Mouse (Mus musculus) gastrocnemius, adult 2 months (tissue): ENCODE results near the gene Synpo2l. TPM values are rescaled to one million over a fixed set of nuclear protein-coding genes. Genes with fewer than 3 reads are reported as not detected.

Experiments used
- DNase-seq: peaks from one replicate; pipeline ENCODE4 v3.0.0; 2022
- H3K27ac ChIP-seq: fragments of 200-600 bp; 2 replicates; pipeline ENCODE4 v1.8.1; 2022; ENCODE audit warnings: mild to moderate bottlenecking
- H3K4me3 ChIP-seq: fragments of 200-600 bp; 2 replicates; pipeline ENCODE4 v1.8.1; 2022; ENCODE audit warnings: mild to moderate bottlenecking, moderate library complexity
- CTCF ChIP-seq: fragments of 200-600 bp; IDR thresholded peaks from 2 replicates; pipeline ENCODE4 v1.8.1; 2022; ENCODE audit warnings: antibody characterized with exemption, mild to moderate bottlenecking, moderate library complexity
- intact Hi-C: fragments of 180-260 bp; cut with DNase I; formaldehyde crosslinking; loops from one replicate; pipeline ENCODE4 v1.15.1; 2025
- microRNA-seq: library from miRNA; unstranded; fragments of <30 nt; microRNA quantifications from one replicate; pipeline ENCODE4 v1.2.0, GENCODE M21; 2021
- total RNA-seq, 2 experiments: library from RNA; stranded (reverse); gene quantifications; 2 replicates each; pipeline ENCODE4 v1.2.3; 2021

The Synpo2l gene
- total RNA-seq, 2 experiments from 2014 or later = 142 to 187 TPM

DNA sequence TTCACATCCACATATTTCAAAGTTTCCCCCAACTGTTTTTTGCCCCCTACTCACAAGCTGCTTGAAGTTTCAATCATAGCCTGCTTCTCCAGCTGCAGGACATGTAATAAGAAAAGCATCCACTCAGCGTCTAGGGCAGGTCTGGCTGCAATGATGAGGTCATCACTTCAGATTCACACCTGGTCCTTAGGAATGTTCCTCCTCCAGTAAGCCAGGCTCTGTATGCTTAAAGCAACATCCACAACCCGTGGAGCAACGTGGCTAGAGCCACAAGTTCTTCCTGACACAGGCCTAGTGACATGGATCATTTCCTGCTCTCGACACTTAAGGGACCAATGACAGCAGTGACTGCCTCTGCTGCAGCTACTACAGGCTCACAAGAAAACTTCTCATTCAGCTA is 36.9 kb downstream of the Synpo2l start:
- no peak overlapping the region for H3K27ac ChIP-seq
- intact Hi-C loops = no loop called here

DNA sequence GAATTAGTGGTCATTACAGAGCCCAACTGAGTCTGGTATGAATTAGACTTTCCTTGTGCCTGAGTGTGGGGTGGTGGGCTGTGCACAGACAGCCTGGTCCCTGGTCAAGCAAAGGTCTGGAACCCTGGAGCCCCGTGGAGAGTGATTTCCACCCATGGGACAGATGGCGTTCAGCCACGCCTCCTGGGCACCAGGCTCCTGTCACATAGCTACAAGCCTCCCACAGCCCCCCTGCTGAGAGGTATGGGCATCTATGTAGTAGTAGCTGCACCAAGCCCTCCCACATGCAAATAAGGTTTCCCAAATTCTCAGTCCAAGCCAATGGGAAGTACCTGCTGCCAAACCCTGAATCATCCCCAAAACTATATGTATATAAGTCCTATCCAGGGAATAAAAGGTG is 41.2 kb downstream of the Synpo2l start:
- intact Hi-C loops = no loop called here
- Histone ChIP-seq H3K27ac (no peak overlapping the region), H3K4me3 (no peak overlapping the region)
- no peak for DNase-seq
- no peak for TF ChIP-seq CTCF

More for the DNA sequence above, 36.9 kb downstream of the Synpo2l start:
- no peak for TF ChIP-seq CTCF
- DNase-seq = no peak
- H3K4me3 ChIP-seq = no peak overlapping the region

DNA sequence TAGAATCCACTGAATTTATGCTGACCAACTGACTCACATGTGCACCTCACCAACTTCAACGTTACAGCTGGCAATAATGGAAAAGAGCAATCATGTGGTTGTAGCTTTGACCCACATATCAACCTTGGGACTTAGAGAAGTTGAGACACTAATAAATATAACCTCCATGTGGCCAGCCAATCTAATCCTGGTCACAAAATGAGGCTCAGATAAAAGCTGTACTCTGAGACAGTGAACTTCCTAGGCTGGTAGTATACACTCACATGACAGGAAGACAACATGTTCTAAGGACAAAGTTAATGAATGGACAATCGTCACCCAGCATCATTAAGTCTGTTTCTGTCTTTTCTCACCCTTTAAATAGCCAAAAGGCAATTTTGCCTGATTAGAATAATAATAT is 41.7 kb downstream of the Synpo2l start:
- intact Hi-C loops = no loop called here
- H3K27ac ChIP-seq = no peak overlapping the region; the same call in 1 of the 2 replicates
- TF ChIP-seq CTCF = no peak
- no peak for DNase-seq
- H3K4me3 ChIP-seq = no peak overlapping the region

DNA sequence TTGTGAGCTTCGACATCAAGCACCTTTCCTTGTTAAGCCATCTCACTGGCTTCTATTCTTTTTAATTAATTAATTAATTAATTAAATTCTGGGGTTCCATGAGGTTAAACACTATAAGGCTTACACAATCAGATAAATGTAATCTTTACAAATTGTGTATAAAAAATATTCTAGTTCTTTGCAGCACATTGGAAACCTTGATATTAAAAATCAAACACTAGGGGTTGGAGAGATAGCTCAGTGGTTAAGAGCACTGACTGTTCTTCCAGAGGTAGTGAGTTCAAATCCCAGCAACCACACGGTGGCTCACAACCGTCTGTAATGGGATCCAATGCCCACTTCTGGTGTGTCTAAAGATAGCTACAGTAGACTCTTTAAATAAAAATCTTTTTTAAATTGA is 45.2 kb downstream of the Synpo2l start:
- intact Hi-C loops = no loop called here

DNA sequence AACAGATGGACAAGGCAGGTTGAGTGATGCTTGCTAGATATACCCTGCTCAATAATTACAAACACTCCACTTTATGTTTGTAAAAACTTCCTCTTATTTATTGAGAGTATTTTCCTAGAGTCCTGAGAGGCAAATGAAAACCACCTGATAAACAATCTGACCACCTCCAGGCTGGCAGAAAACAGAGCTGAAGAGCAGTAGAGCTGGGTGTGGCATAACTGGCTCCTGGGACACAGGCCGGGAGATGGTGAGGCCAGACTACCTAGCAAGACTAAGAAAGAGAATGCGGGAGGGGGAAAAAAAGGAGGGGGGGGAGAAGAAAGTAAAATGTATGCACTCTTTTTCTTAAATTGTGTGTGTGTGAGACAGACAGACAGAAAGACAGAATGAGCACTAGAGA is 45.7 kb downstream of the Synpo2l start:
- intact Hi-C loops = no loop called here
- Histone ChIP-seq H3K4me3 (no peak overlapping the region), H3K27ac (no peak overlapping the region)
- DNase-seq = no peak
- TF ChIP-seq CTCF = no peak

More for the DNA sequence above, 45.2 kb downstream of the Synpo2l start:
- Histone ChIP-seq H3K4me3 (no peak overlapping the region), H3K27ac (no peak overlapping the region)
- no peak for DNase-seq
- no peak for TF ChIP-seq CTCF

DNA sequence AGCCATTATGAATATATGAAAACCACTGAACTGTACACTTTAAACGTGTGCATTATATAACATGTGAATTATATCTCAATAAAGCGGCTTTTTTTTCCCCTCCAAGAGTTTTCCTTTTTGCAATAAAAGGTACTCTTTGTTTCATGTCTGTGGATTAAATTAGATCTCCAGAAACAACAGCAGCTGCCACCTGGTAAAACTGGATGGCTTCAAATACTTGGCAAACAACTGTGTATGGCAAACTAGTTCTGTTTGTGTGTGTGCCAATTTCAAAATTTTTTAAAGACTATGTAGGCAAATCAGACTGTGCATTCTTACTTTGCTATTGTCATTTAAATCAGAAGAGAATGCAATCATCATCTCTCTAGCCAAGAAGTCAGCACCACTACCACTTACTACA is 46.3 kb downstream of the Synpo2l start:
- H3K27ac ChIP-seq = no peak overlapping the region
- DNase-seq = no peak
- intact Hi-C loops = no loop called here
- TF ChIP-seq CTCF = no peak
- H3K4me3 ChIP-seq = no peak overlapping the region

DNA sequence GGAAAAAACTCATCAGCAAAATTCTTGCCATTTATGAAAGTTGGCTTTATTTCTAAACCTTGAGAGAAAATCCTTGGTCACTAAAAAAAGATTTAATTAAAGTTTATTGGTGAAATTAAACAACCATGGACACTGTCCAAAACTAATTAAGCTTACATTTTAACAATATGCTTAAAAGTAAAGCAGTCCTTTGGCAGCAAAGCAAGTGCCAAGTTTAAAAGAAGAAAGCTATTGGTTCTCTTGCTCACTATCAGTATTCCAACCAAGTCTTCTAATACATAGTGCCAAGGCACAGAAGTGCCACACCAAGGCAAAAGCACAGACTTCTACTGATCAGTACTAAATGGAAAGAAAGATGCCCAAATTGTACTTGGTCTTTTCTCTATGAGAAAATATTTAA is 49.0 kb downstream of the Synpo2l start:
- intact Hi-C loops = no loop called here
- no peak for DNase-seq
- no peak overlapping the region; the same call in 1 of the 2 replicates for H3K27ac ChIP-seq
- no peak for TF ChIP-seq CTCF
- no peak overlapping the region for H3K4me3 ChIP-seq

DNA sequence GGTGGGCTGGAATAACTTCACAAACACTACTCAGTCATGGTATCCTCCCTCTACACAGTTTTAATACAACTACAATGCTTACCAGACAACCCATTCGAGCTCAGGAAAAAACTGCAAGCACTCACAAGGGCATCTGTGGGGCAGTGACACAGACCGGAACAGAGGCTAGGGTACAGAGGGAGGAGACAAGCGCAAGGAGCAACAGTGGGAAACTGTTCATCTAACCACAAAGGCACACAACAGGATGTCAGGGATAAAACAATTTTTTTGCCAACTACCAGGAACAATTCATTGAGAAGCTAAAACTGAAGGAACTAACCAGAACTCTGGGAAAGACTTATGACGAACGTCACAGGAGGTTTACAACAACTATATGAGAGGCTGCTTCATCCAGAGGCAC is 49.9 kb downstream of the Synpo2l start:
- peak overlapping the region; percentile 56 for H3K27ac ChIP-seq
- intact Hi-C loops = no loop called here
- H3K4me3 ChIP-seq = 0 out of 2 replicates have a peak overlapping the region, but pooled peaks have one; percentile 13
- DNase-seq = no peak
- TF ChIP-seq CTCF = no peak

DNA sequence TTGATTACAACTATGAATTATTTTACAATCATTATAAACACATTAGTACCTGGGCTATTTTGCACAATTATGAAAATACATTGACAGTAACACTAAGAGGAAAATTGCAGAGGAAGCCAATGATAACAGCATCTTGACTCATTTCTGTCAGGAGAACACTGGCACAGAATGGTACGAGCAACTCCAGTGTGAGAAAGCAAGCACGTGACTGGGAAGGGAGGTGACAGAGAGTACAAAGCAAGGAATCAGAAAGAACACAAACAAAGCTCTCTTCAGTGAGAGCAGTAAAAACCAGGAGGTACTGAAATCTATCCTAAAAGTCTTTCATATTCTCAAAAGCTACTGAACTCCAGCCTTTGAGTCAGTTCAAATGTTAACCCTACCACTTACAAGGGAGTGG is 51.7 kb downstream of the Synpo2l start:
- DNase-seq = no peak
- no peak for TF ChIP-seq CTCF
- no peak overlapping the region for H3K4me3 ChIP-seq
- intact Hi-C loops = no loop called here
- H3K27ac ChIP-seq = peak overlapping the region; percentile 43; the same call in 1 of the 2 replicates

DNA sequence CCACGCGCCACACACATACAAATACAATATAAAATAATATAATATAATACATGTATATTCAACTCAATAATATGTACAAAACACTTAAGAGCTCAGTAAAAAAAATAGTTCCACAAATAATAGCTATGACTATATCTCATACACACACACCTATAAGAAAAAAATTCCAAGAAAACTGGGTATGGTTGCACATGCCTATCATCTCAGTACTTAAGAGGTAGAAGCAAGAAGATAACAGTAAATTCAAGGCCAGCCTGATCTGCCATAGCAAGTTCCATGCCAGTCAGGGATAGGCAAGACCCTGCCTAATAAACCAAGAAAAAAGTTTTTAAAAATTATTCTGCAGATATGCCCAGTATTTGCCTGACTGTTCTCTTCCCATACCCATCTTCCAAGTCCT is 53.1 kb downstream of the Synpo2l start:
- Histone ChIP-seq H3K27ac (no peak overlapping the region), H3K4me3 (no peak overlapping the region)
- no peak for TF ChIP-seq CTCF
- intact Hi-C loops = no loop called here
- no peak for DNase-seq

DNA sequence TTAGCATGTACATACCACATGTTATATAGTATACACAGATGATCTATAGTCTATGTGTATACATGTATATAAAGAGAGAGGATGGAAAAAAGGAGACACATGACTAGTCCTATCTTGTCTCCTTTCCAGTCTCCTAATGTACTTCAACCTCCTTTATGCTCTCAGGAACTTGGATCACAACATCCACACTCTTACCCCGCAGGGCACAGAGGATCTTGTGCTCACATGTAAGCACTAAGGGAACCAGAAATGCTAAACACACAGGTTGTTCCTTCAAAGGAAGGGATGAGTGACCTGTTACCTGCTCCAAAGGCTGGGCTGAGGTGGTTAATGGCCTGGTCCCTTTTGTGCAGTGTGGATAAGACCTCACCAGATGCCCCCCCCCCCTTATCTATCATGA is 55.3 kb downstream of the Synpo2l start:
- intact Hi-C loops = no loop called here
- no peak overlapping the region for H3K4me3 ChIP-seq
- H3K27ac ChIP-seq = no peak overlapping the region
- no peak for DNase-seq
- TF ChIP-seq CTCF = no peak

DNA sequence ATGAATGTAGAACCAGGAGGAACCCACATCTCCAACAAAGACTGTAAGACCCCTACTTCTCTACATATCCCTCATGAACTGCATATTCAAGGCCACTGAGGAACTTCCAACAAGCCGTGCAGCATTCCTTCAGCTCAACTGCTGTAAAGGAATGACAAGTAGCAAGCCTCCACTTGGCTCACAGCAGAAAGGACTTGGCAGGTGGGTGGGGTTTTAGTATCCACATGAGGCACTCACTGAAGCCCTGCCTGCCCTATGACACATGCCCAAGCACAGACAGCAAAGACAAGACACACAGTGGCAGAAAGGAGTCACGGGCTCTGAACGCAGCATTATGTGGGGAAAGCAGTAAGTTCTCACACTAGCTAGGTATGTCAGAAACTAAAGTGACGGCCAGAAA is 58.0 kb downstream of the Synpo2l start:
- no peak for TF ChIP-seq CTCF
- Histone ChIP-seq H3K4me3 (peak overlapping the region; percentile 36), H3K27ac (peak overlapping the region; percentile 88)
- peak; percentile 76 for DNase-seq
- intact Hi-C loops = no loop called here

DNA sequence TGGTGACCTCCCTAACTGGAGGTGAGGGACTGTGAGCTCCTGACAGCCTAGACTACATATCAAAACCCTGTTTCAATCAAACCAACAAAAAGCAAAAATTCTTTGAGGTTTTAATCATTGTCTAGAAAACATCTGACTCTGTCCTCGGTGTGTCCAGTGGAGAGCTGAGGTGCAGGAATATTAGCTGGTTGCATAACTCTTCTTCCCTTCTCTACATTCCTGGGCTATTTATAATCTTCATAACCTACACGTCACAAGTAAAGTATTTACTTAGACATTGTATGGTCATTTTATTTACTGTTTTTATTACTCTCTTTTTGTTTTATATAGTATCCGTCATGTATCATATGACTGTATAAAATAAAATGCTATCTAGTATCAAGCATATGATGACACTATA is 58.6 kb downstream of the Synpo2l start:
- H3K4me3 ChIP-seq = no peak overlapping the region; the same call in 1 of the 2 replicates
- no peak for DNase-seq
- no peak for TF ChIP-seq CTCF
- intact Hi-C loops = no loop called here
- H3K27ac ChIP-seq = peak overlapping the region; percentile 88

Small RNAs within 50 kb of the gene (microRNA-seq; reads per million reads assigned to microRNA genes)
- gene Mir6946 = not detected

Other genes starting within 250 kb of the Synpo2l start
- gene Cfap70, start 216.1 kb downstream of the Synpo2l start, total RNA-seq = under 1 TPM; 0.05 to 0.33 TPM
- gene Anxa7, start 188.2 kb downstream of the Synpo2l start, total RNA-seq = 10 to 100 TPM; 38.8 to 66.8 TPM
- gene Mss51, start 171.5 kb downstream of the Synpo2l start, total RNA-seq = 100 to 1,000 TPM in 1 of 2 experiments, 10 to 100 TPM in 1; 78.1 to 157 TPM
- gene Ppp3cb, start 121.8 kb downstream of the Synpo2l start, total RNA-seq = 100 to 1,000 TPM; 170 to 204 TPM
- gene Usp54, start 27.3 kb downstream of the Synpo2l start, total RNA-seq = 1 to 10 TPM; 4.9 to 6.3 TPM
- 1,000 to 10,000 TPM; 2,377 to 3,782 TPM for gene Myoz1, start 11.8 kb downstream of the Synpo2l start, total RNA-seq
- gene Sec24c, start 6.0 kb upstream of the Synpo2l start, total RNA-seq = 10 to 100 TPM; 73.8 to 76.3 TPM
- gene Fut11, start 26.6 kb upstream of the Synpo2l start, total RNA-seq = 1 to 10 TPM; 1.9 to 3.3 TPM
- 100 to 1,000 TPM; 120 to 152 TPM for gene Chchd1, start 34.7 kb upstream of the Synpo2l start, total RNA-seq
- 10 to 100 TPM; 35.0 to 37.0 TPM for gene Zswim8, start 39.2 kb upstream of the Synpo2l start, total RNA-seq
- 1 to 10 TPM; 6.2 to 7.1 TPM for gene Ndst2, start 66.2 kb upstream of the Synpo2l start, total RNA-seq
- 100 to 1,000 TPM; 162 to 163 TPM for gene Camk2g, start 125.7 kb upstream of the Synpo2l start, total RNA-seq
- gene Plau, start 168.3 kb upstream of the Synpo2l start, total RNA-seq = 10 to 100 TPM; 17.2 to 28.5 TPM